Mouse (Mus musculus): ENCODE measurements at regions not wholly inside any gene's neighbourhood (a gene's known extent, or its start where the extent isn't known, plus 50 kb on each side); places are given as distances from the start of the nearest gene placed in this dataset.
A peak's percentile ranks its signal among the peaks of the same experiment; 100 is the strongest.

GRCm38 (mm10) chr16:31598989-31599421 is 64.2 kb upstream of the Dlg1 start:
- Histone ChIP-seq H3K9ac (ENCODE audit: low read depth, low read length) (no peak overlapping the region), H3K27me3 (ENCODE audit: control insufficient read depth, insufficient read depth, low read length) (no peaks in the 10 kb centered on the region), H3K79me2 (replicated peaks; ENCODE audit: control insufficient read depth, insufficient read depth, low read length) (no peaks in the 10 kb centered on the region), H3K4me3 (no peak overlapping the region), H3K4me1 (ENCODE audit: control insufficient read depth, insufficient read depth, low read length) (peaks cover 2% of the 10 kb centered on the region; the same call in 1 of the 2 replicates), H3K27ac (no peak overlapping the region), H3K36me3 (ENCODE audit: control insufficient read depth, insufficient read depth, low read length) (no peaks in the 10 kb centered on the region)
- 69% methylated on average over 6 of the region's 6 CpGs for WGBS
- intact Hi-C loops (cut with DNase I), result no loop called here
- no peak for DNase-seq
- TF ChIP-seq POLR2A (IDR thresholded peaks at IDR 0.05; ENCODE audit: insufficient read depth, low read depth, low read length) (no peak), CTCF (IDR thresholded peaks at IDR 0.05) (no peak), EP300 (IDR thresholded peaks at IDR 0.05; ENCODE audit: insufficient read depth, low read depth, low read length) (no peak)

- TF ChIP-seq POLR2A (IDR thresholded peaks at IDR 0.05; ENCODE audit: insufficient read depth, low read depth, low read length) (no peak), CTCF (IDR thresholded peaks at IDR 0.05) (no peak), EP300 (IDR thresholded peaks at IDR 0.05; ENCODE audit: insufficient read depth, low read depth, low read length) (no peak)
- H3K79me2 ChIP-seq (replicated peaks; ENCODE audit: control insufficient read depth, insufficient read depth, low read length), result no peaks in the 10 kb centered on the region
- H3K27me3 ChIP-seq (ENCODE audit: control insufficient read depth, insufficient read depth, low read length), result no peaks in the 10 kb centered on the region
- no peak overlapping the region for H3K27ac ChIP-seq
- no peak for DNase-seq
- no peaks in the 10 kb centered on the region for H3K36me3 ChIP-seq (ENCODE audit: control insufficient read depth, insufficient read depth, low read length)
- 87% methylated on average over 3 of the region's 3 CpGs for WGBS
- H3K4me3 ChIP-seq, result no peak overlapping the region
- H3K9ac ChIP-seq (ENCODE audit: low read depth, low read length), result no peak overlapping the region
- intact Hi-C loops (cut with DNase I), result no loop called here
- H3K4me1 ChIP-seq (ENCODE audit: control insufficient read depth, insufficient read depth, low read length), result peaks cover 2% of the 10 kb centered on the region; the same call in 1 of the 2 replicates
Measured at GRCm38 (mm10) chr16:31601278-31601677, 62.0 kb upstream of the Dlg1 start.

- no peak for TF ChIP-seq POLR2A (IDR thresholded peaks at IDR 0.05; ENCODE audit: insufficient read depth, low read depth, low read length)
- TF ChIP-seq EP300 (IDR thresholded peaks at IDR 0.05; ENCODE audit: insufficient read depth, low read depth, low read length), result no peak
- TF ChIP-seq CTCF (IDR thresholded peaks at IDR 0.05), result no peak
- WGBS, result 51% methylated on average over 11 of the region's 11 CpGs
- no peak overlapping the region for H3K27ac ChIP-seq
Measured at GRCm38 (mm10) chr16:31603185-31603584, 60.1 kb upstream of the Dlg1 start.

GRCm38 (mm10) chr16:31606389-31607177 is 56.7 kb upstream of the Dlg1 start:
- DNase-seq, result peak; percentile 59 to 71
- WGBS, result 54% methylated on average over 11 of the region's 11 CpGs
- no peak for TF ChIP-seq POLR2A (IDR thresholded peaks at IDR 0.05; ENCODE audit: insufficient read depth, low read depth, low read length)
- no peak for TF ChIP-seq EP300 (IDR thresholded peaks at IDR 0.05; ENCODE audit: insufficient read depth, low read depth, low read length)
- TF ChIP-seq CTCF (IDR thresholded peaks at IDR 0.05), result no peak
- Histone ChIP-seq H3K27me3 (ENCODE audit: control insufficient read depth, insufficient read depth, low read length) (no peaks in the 10 kb centered on the region), H3K4me3 (no peak overlapping the region), H3K9ac (ENCODE audit: low read depth, low read length) (no peak overlapping the region), H3K36me3 (ENCODE audit: control insufficient read depth, insufficient read depth, low read length) (no peaks in the 10 kb centered on the region), H3K79me2 (replicated peaks; ENCODE audit: control insufficient read depth, insufficient read depth, low read length) (no peaks in the 10 kb centered on the region), H3K27ac (no peak overlapping the region), H3K4me1 (ENCODE audit: control insufficient read depth, insufficient read depth, low read length) (no peaks in the 10 kb centered on the region)
- intact Hi-C loops (cut with DNase I), result no loop called here

More at GRCm38 (mm10) chr16:31603185-31603584, 60.1 kb upstream of the Dlg1 start:
- no peaks in the 10 kb centered on the region for H3K79me2 ChIP-seq (replicated peaks; ENCODE audit: control insufficient read depth, insufficient read depth, low read length)
- H3K4me1 ChIP-seq (ENCODE audit: control insufficient read depth, insufficient read depth, low read length), result peaks cover 1% of the 10 kb centered on the region; the same call in 1 of the 2 replicates
- DNase-seq, result no peak
- H3K27me3 ChIP-seq (ENCODE audit: control insufficient read depth, insufficient read depth, low read length), result no peaks in the 10 kb centered on the region
- H3K9ac ChIP-seq (ENCODE audit: low read depth, low read length), result no peak overlapping the region
- intact Hi-C loops (cut with DNase I), result no loop called here
- H3K4me3 ChIP-seq, result no peak overlapping the region
- no peaks in the 10 kb centered on the region for H3K36me3 ChIP-seq (ENCODE audit: control insufficient read depth, insufficient read depth, low read length)

GRCm38 (mm10) chr16:31608964-31609363 is 54.3 kb upstream of the Dlg1 start:
- TF ChIP-seq CTCF (IDR thresholded peaks at IDR 0.05), result no peak
- no peak for TF ChIP-seq POLR2A (IDR thresholded peaks at IDR 0.05; ENCODE audit: insufficient read depth, low read depth, low read length)
- TF ChIP-seq EP300 (IDR thresholded peaks at IDR 0.05; ENCODE audit: insufficient read depth, low read depth, low read length), result no peak
- no peaks in the 10 kb centered on the region for H3K27me3 ChIP-seq (ENCODE audit: control insufficient read depth, insufficient read depth, low read length)
- no peaks in the 10 kb centered on the region for H3K79me2 ChIP-seq (replicated peaks; ENCODE audit: control insufficient read depth, insufficient read depth, low read length)
- 63% methylated on average over 7 of the region's 7 CpGs for WGBS
- H3K36me3 ChIP-seq (ENCODE audit: control insufficient read depth, insufficient read depth, low read length), result no peaks in the 10 kb centered on the region
- H3K4me3 ChIP-seq, result no peak overlapping the region
- H3K4me1 ChIP-seq (ENCODE audit: control insufficient read depth, insufficient read depth, low read length), result no peaks in the 10 kb centered on the region
- intact Hi-C loops (cut with DNase I), result no loop called here
- DNase-seq, result no peak
- H3K27ac ChIP-seq, result no peak overlapping the region
- H3K9ac ChIP-seq (ENCODE audit: low read depth, low read length), result no peak overlapping the region

Measured in heart, adult 2 months (tissue).